Mouse (Mus musculus) cerebellum, adult 2 months (tissue): Measurements from ENCODE around the gene Cdh15. TPM values are rescaled to one million over a fixed set of nuclear protein-coding genes. Genes with fewer than 3 reads are reported as not detected.

ENCODE experiments used
- DNase-seq, 2 experiments: peaks; one replicate each; pipeline ENCODE4 v3.0.0; 2021
- H3K27ac ChIP-seq: fragments of 200-500 bp; 2 replicates; pipeline ENCODE4 v1.5.1; 2012; ENCODE audit warnings: low read length, control low read depth, inconsistent platforms; ENCODE audit not compliant: insufficient read depth
- H3K27me3 ChIP-seq: fragments of 200-500 bp; 2 replicates; pipeline ENCODE4 v1.6.1; 2012; ENCODE audit warnings: inconsistent platforms, mild to moderate bottlenecking, low read length, moderate library complexity; ENCODE audit not compliant: control insufficient read depth, insufficient read depth
- H3K4me1 ChIP-seq: fragments of 200-500 bp; 2 replicates; pipeline ENCODE4 v1.6.1; 2011; ENCODE audit warnings: low read length; ENCODE audit not compliant: control insufficient read depth, insufficient read depth
- H3K4me3 ChIP-seq: fragments of 200-500 bp; replicated peaks from 2 replicates; pipeline ENCODE3; 2011; ENCODE audit warnings: mild to moderate bottlenecking, low read depth, low read length, control low read depth; ENCODE audit not compliant: insufficient read depth
- CTCF ChIP-seq: fragments of 200-500 bp; IDR thresholded peaks from 2 replicates; pipeline ENCODE4 v1.5.1; 2011; ENCODE audit warnings: low read depth, mild to moderate bottlenecking, control low read depth, low read length, moderate library complexity, borderline replicate concordance; ENCODE audit not compliant: insufficient read depth
- POLR2A ChIP-seq: fragments of 200-500 bp; IDR thresholded peaks from 2 replicates; pipeline ENCODE4 v1.6.1; 2011; ENCODE audit warnings: low read length, control low read depth, borderline replicate concordance; ENCODE audit not compliant: insufficient read depth
- WGBS: fragments of 180-500 bp; shearing (Covaris S2); methylation state at CpG from one replicate; pipeline ENCODE4 v1.1.7; 2018; 5-methylcytosine and 5-hydroxymethylcytosine counted together
- polyA plus RNA-seq: library from polyadenylated mRNA; depleted of rRNA; stranded (reverse); fragments of >200 nt; gene quantifications from 2 replicates; pipeline ENCODE4 v1.2.3, GENCODE M21; 2012

Cdh15 gene
- polyA plus RNA-seq, 1 experiment, result 26.5 TPM

GRCm38 (mm10) chr8:122845662-122846061, 2.1 kb upstream of the Cdh15 start:
- Histone ChIP-seq H3K4me1 (peaks cover 4% of the 10 kb centered on the region), H3K27me3 (no peaks in the 10 kb centered on the region), H3K4me3 (no peak overlapping the region), H3K27ac (no peak overlapping the region)
- 57% methylated on average over 4 of the region's 4 CpGs for WGBS
- no peak for DNase-seq
- TF ChIP-seq POLR2A, result no peak
- no peak for TF ChIP-seq CTCF

- peaks cover 37% of the 10 kb centered on the region for H3K4me1 ChIP-seq
- 52% methylated on average over 11 of the region's 11 CpGs for WGBS
- no peaks in the 10 kb centered on the region for H3K27me3 ChIP-seq
- DNase-seq, result peak in 1 of 2 experiments; percentile 57
- no peak for TF ChIP-seq CTCF
- TF ChIP-seq POLR2A, result no peak
- H3K4me3 ChIP-seq, result peak overlapping the region; percentile 89
- H3K27ac ChIP-seq, result peak overlapping the region; percentile 84
Measured at GRCm38 (mm10) chr8:122849152-122849910, 1.6 kb downstream of the Cdh15 start.

- peaks cover 51% of the 10 kb centered on the region for H3K4me1 ChIP-seq
- H3K27me3 ChIP-seq, result no peaks in the 10 kb centered on the region
- peak; percentile 61 to 72 for DNase-seq
- WGBS, result 30% methylated on average over 3 of the region's 3 CpGs
- H3K27ac ChIP-seq, result peak overlapping the region; percentile 95
- H3K4me3 ChIP-seq, result peak overlapping the region; percentile 89
- no peak for TF ChIP-seq CTCF
- peak; percentile 33; the same call in 1 of the 2 replicates for TF ChIP-seq POLR2A
Measured at GRCm38 (mm10) chr8:122850641-122851240, 3.0 kb downstream of the Cdh15 start.

GRCm38 (mm10) chr8:122851692-122852545, 4.2 kb downstream of the Cdh15 start:
- WGBS, result 7% methylated on average over 12 of the region's 12 CpGs
- Histone ChIP-seq H3K27ac (peak overlapping the region; percentile 95), H3K4me1 (peaks cover 59% of the 10 kb centered on the region), H3K4me3 (peak overlapping the region; percentile 28), H3K27me3 (no peaks in the 10 kb centered on the region)
- DNase-seq, result peak; percentile 95 to 98
- TF ChIP-seq POLR2A (no peak), CTCF (no peak)

- Histone ChIP-seq H3K27ac (peak overlapping the region; percentile 95), H3K4me3 (peak overlapping the region; percentile 28), H3K4me1 (peaks cover 65% of the 10 kb centered on the region), H3K27me3 (no peaks in the 10 kb centered on the region)
- peak in 1 of 2 experiments; percentile 90 for DNase-seq
- TF ChIP-seq POLR2A, result peak; percentile 24; the same call in 1 of the 2 replicates
- TF ChIP-seq CTCF, result no peak
- 10% methylated on average over 1 of the region's 1 CpGs for WGBS
Measured at GRCm38 (mm10) chr8:122852546-122852905, 4.8 kb downstream of the Cdh15 start.

- no peaks in the 10 kb centered on the region for H3K27me3 ChIP-seq
- peak; percentile 27; the same call in 1 of the 2 replicates for TF ChIP-seq POLR2A
- no peak for TF ChIP-seq CTCF
- H3K4me1 ChIP-seq, result peaks cover 66% of the 10 kb centered on the region
- peak; percentile 82 to 88 for DNase-seq
- H3K4me3 ChIP-seq, result peak overlapping the region; percentile 1
- 3% methylated on average over 11 of the region's 11 CpGs for WGBS
- peak overlapping the region; percentile 95 for H3K27ac ChIP-seq
Measured at GRCm38 (mm10) chr8:122853340-122853771, 5.6 kb downstream of the Cdh15 start.

- Histone ChIP-seq H3K27me3 (no peaks in the 10 kb centered on the region), H3K27ac (peak overlapping the region; percentile 95), H3K4me3 (no peak overlapping the region), H3K4me1 (peaks cover 66% of the 10 kb centered on the region)
- 28% methylated on average over 7 of the region's 7 CpGs for WGBS
- no peak for DNase-seq
- TF ChIP-seq CTCF (no peak), POLR2A (no peak)
Measured at GRCm38 (mm10) chr8:122854388-122854787, 6.6 kb downstream of the Cdh15 start.
